Mouse (Mus musculus) G1E (cell line): Measurements from ENCODE around the gene Nkiras1. TPM values are rescaled to one million over a fixed set of nuclear protein-coding genes. Genes with fewer than 3 reads are reported as not detected.
"Not testable (repeated sequence)": the region's sequence is repeated elsewhere in the genome, so short reads cannot be mapped to it uniquely, and the experiment has no call there.

Experiments used
- ATAC-seq: 2 replicates; pipeline ENCODE4 v1.8.0; 2016; ENCODE audit warnings: mild to moderate bottlenecking; ENCODE audit not compliant: insufficient number of reproducible peaks, poor library complexity, low FRiP score, severe bottlenecking; ENCODE audit errors: extremely low read depth
- DNase-seq: peaks from one replicate; pipeline ENCODE4 v3.0.0; 2012; ENCODE audit warnings: low spot score
- H3K27me3 ChIP-seq: 2 replicates; pipeline ENCODE4 v1.6.1; 2012; ENCODE audit warnings: mild to moderate bottlenecking, low read length, inconsistent platforms; ENCODE audit not compliant: insufficient read depth
- H3K36me3 ChIP-seq: replicated peaks from 2 replicates; pipeline ENCODE3; 2012; ENCODE audit warnings: mild to moderate bottlenecking, inconsistent platforms
- H3K4me1 ChIP-seq: 2 replicates; pipeline ENCODE4 v1.6.1; 2012; ENCODE audit warnings: low read depth, low read length, inconsistent platforms, mixed read lengths; ENCODE audit not compliant: insufficient read depth
- H3K4me3 ChIP-seq: 2 replicates; pipeline ENCODE4 v1.5.1; 2012; ENCODE audit warnings: low read depth, mild to moderate bottlenecking, inconsistent platforms, low read length, moderate library complexity, mixed read lengths
- H3K9me3 ChIP-seq: replicated peaks from 2 replicates; pipeline ENCODE4 v1.6.1; 2012; ENCODE audit warnings: inconsistent platforms
- CTCF ChIP-seq: IDR thresholded peaks from 2 replicates; pipeline ENCODE4 v1.5.1; 2012; ENCODE audit warnings: low read depth, low read length, inconsistent platforms, mixed read lengths
- GATA1 ChIP-seq: IDR thresholded peaks from 2 replicates; pipeline ENCODE4 v1.6.1; 2012; ENCODE audit warnings: borderline replicate concordance, low read length, inconsistent platforms, mixed read lengths
- GATA2 ChIP-seq: IDR thresholded peaks from 2 replicates; pipeline ENCODE4 v1.6.1; 2012; ENCODE audit warnings: low read depth, low read length, inconsistent platforms, borderline replicate concordance
- POLR2AphosphoS5 ChIP-seq: IDR thresholded peaks from 2 replicates; pipeline ENCODE4 v1.6.1; 2012; ENCODE audit warnings: low read depth, low read length, inconsistent platforms; ENCODE audit not compliant: insufficient replicate concordance
- TAL1 ChIP-seq: conservative IDR thresholded peaks from 2 replicates; pipeline ENCODE4 v1.6.1; 2012; ENCODE audit warnings: low read depth, low read length, inconsistent platforms, mixed read lengths
- polyA plus RNA-seq: library from polyadenylated mRNA; stranded (reverse); fragments of >175 nt; gene quantifications from 2 replicates; pipeline ENCODE4 v1.2.3, GENCODE M21; 2012
- total RNA-seq, 2 experiments: library from RNA; stranded (forward) in 1 of 2; stranded (reverse) in 1 of 2; fragments of 200-1000 nt in 1 of 2; fragments of >200 nt in 1 of 2; fragmentation: Nextera tagmentation in 1 of 2; gene quantifications; 2 replicates each; pipeline ENCODE4 v1.2.3; 2014 to 2017

The Nkiras1 gene
- total RNA-seq (2014; fragmentation: Nextera tagmentation) (5.7 and 6.2 TPM in 2 replicates), total RNA-seq (2017) (7.3 and 9.1 TPM in 2 replicates), polyA plus RNA-seq (0.94 and 1.3 TPM in 2 replicates)

DNA sequence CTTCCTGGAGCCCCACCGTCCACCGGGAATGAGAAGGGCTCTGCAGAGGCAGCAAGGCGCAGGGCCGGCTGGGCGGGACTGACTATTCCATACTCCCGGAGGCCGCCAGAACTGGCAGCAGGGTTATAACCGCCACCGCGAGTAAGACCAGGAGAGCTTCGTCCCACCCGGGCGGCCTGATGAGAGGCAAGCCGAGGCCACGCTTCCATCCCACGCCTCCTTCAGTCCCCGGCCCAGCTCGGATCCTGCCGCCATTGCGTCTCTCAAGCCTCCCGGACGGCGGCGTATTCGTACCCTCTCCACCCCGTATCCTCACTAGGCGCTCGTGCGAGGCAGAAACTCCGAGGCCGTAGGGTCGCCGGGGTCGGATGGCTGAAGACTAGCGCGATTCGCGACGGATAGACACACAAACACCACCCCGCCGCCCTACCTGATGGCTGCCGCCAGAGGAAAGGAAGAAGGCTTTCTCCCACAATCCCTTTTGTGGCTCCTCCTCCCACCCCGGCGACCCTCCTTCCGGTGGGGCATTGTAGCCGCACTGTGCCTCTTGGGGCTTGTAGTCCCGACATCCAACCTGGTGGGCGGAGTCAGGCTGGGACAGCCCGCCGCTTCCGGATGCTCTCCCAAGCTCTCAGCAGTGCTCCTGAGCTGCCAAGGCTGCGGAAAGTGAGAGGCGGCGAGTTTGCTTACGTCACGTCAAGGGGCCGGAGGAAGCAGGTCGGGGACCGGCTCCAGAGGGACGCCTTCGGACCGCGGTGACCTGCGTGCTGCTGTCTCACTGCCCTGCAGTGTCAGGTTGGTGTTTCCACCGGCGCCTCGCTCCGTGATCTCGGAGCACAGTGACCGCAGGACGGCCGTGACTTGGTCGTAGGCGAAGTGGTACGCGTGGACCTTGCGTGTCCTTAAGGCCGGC lies at the start of gene Nkiras1, which contains the start of gene Rpl15:
Nkiras1 (plus strand) TSS at position 608 of the 913 bp plus-strand sequence.
Rpl15 (minus strand) TSS at position 863 of the 913 bp plus-strand sequence.
- Histone ChIP-seq H3K4me3 (peak within 1 kb of the TSS; percentile 99), H3K9me3 (no peaks in the 10 kb centered on the region), H3K27me3 (no peaks in the 10 kb centered on the region), H3K36me3 (peaks cover 41% of the 10 kb centered on the region), H3K4me1 (peaks cover 13% of the 10 kb centered on the region)
- DNase-seq (peak; percentile 91), ATAC-seq (peak; percentile 98)
- TF ChIP-seq GATA1, result no peak
- peak; percentile 88 for TF ChIP-seq POLR2AphosphoS5

GRCm38 (mm10) chr14:18221977-18222376 lies 49.0 kb upstream of the Nkiras1 start:
- Histone ChIP-seq H3K9me3 (no peaks in the 10 kb centered on the region), H3K4me1 (no peaks in the 10 kb centered on the region), H3K4me3 (no peak overlapping the region), H3K27me3 (no peaks in the 10 kb centered on the region), H3K36me3 (no peaks in the 10 kb centered on the region)
- DNase-seq (no peak), ATAC-seq (no peak)
- no peak for TF ChIP-seq POLR2AphosphoS5
- TF ChIP-seq CTCF, result no peak
- no peak for TF ChIP-seq GATA2

DNA sequence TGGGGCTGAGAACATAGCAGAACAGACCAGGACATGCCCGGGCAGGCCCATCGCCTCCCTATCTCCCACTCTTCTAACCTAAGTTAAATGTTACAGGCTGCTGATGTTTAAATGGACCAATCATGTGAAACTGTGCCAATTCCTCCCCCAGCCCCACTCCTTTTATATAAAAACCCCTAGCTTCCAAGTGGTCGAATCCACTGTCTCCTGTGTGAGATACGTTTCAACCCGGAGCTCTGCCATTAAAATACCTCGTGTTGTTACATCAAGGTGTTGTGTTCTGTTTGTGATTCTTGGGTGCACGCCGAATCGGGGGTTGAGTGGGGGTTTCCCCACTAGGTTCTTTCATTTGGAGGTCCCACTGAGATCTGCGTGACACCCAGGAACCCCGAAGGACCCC lies 45.5 kb upstream of the Nkiras1 start:
- DNase-seq, H3K9me3 ChIP-seq, H3K4me3 ChIP-seq: not testable (repeated sequence)

DNA sequence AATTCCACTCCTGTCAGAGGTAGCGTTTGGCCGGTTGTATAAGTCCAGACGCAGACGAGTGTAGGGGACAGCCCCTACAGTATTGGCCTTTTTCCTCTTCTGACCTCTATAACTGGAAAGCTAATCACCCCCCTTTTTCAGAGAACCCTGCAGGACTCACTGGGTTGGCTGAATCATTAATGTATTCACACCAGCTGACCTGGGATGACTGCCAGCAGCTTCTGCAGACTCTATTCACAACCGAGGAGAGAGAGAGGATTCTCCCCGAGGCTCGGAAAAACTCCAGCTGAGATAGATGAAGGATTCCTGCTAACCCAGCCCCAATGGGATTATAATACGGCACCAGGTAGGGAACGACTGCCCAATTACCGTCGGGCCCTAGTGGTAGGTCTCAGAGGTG lies 44.8 kb upstream of the Nkiras1 start:
- not testable (repeated sequence) for H3K4me3 ChIP-seq, ATAC-seq, H3K36me3 ChIP-seq, H3K27me3 ChIP-seq, H3K4me1 ChIP-seq, H3K9me3 ChIP-seq, DNase-seq

More for the DNA sequence above, 45.5 kb upstream of the Nkiras1 start:
- not testable (repeated sequence) for H3K36me3 ChIP-seq, ATAC-seq, H3K4me1 ChIP-seq, H3K27me3 ChIP-seq

DNA sequence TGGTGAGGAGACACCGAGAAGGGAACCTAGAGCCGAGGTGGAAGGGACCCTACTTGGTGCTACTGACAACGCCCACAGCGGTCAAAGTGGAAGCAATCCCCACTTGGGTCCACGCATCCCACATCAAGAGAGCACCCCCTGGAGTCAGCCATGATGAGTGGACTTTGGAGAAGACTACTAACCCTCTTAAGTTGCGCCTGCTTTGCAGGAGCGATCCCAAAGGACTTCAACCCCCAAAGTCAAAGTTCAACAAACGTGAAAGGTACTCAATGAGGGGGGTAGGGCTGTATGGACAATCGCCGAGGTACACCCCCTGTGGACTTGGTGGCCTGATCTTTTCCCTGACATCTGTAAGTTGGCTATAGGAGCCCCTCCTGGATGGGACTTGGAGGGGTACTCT lies 41.2 kb upstream of the Nkiras1 start:
- not testable (repeated sequence) for H3K4me3 ChIP-seq, ATAC-seq, DNase-seq, H3K4me1 ChIP-seq, H3K9me3 ChIP-seq, H3K36me3 ChIP-seq, H3K27me3 ChIP-seq

- H3K36me3 ChIP-seq, H3K27me3 ChIP-seq, H3K9me3 ChIP-seq, ATAC-seq, H3K4me3 ChIP-seq, H3K4me1 ChIP-seq, DNase-seq: not testable (repeated sequence)
Measured at GRCm38 (mm10) chr14:18231866-18232265, 39.1 kb upstream of the Nkiras1 start.

DNA sequence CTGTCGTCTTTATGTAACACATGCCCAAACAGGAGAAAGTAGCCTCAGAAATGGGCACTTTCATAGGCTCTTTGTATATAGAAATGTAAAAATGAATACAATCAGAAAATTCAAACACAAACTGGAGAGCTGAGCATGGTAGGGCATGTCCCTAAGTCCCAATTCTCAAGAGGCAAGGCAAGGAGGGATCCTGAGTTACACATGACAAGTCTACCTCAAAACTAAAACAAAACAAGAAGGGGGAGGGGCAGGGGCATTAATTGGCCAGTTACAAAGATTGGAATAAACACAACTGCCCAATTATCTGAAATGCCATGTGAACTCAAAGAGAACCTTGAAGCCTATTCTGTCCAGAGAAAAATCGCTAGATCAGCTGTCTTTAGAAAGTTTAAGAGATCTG lies 37.9 kb upstream of the Nkiras1 start:
- no peaks in the 10 kb centered on the region for H3K27me3 ChIP-seq
- TF ChIP-seq TAL1, result no peak
- TF ChIP-seq POLR2AphosphoS5, result no peak
- H3K4me3 ChIP-seq, result no peak overlapping the region
- ATAC-seq (no peak), DNase-seq (no peak)
- H3K36me3 ChIP-seq, result no peaks in the 10 kb centered on the region
- H3K4me1 ChIP-seq, result peaks cover 3% of the 10 kb centered on the region
- H3K9me3 ChIP-seq, result no peaks in the 10 kb centered on the region
